Mouse (Mus musculus) embryonic facial prominence, embryonic 15.5 days (tissue): ENCODE measurements around the gene Siva1. TPM values are rescaled to one million over a fixed set of nuclear protein-coding genes. Genes with fewer than 3 reads are reported as not detected.

Source experiments
- ATAC-seq: fragments of 200-750 bp; cut with Nextera tagmentation; 2 replicates; pipeline ENCODE4 v1.8.0; 2017; ENCODE audit warnings: low read depth, moderate TSS enrichment; ENCODE audit not compliant: insufficient number of reproducible peaks, low FRiP score, low TSS enrichment
- H3K27ac ChIP-seq: fragments of 300-500 bp; sonication (generic); replicated peaks from 2 replicates; pipeline ENCODE4 v1.5.1; 2015; ENCODE audit warnings: mild to moderate bottlenecking, inconsistent platforms
- H3K27me3 ChIP-seq: fragments of 300-500 bp; sonication (generic); 2 replicates; pipeline ENCODE4 v1.6.1; 2015; ENCODE audit warnings: inconsistent platforms
- H3K36me3 ChIP-seq: fragments of 300-500 bp; sonication (generic); 2 replicates; pipeline ENCODE4 v1.6.1; 2015; ENCODE audit warnings: mild to moderate bottlenecking, inconsistent platforms
- H3K4me1 ChIP-seq: fragments of 300-500 bp; sonication (generic); 2 replicates; pipeline ENCODE4 v1.6.1; 2015; ENCODE audit warnings: inconsistent platforms
- H3K4me2 ChIP-seq: fragments of 300-500 bp; sonication (generic); replicated peaks from 2 replicates; pipeline ENCODE4 v1.6.1; 2015; ENCODE audit warnings: mild to moderate bottlenecking, inconsistent platforms
- H3K4me3 ChIP-seq: fragments of 300-500 bp; sonication (generic); replicated peaks from 2 replicates; pipeline ENCODE4 v1.5.1; 2015; ENCODE audit warnings: mild to moderate bottlenecking, inconsistent platforms
- H3K9ac ChIP-seq: fragments of 300-500 bp; sonication (generic); 2 replicates; pipeline ENCODE4 v1.6.1; 2015; ENCODE audit warnings: inconsistent platforms
- H3K9me3 ChIP-seq: fragments of 300-500 bp; sonication (generic); replicated peaks from 2 replicates; pipeline ENCODE4 v1.6.1; 2016; ENCODE audit warnings: inconsistent platforms
- WGBS: fragments of 180-500 bp; shearing (Covaris S2); methylation state at CpG from one replicate; pipeline ENCODE4 v1.1.7; 2015; 5-methylcytosine and 5-hydroxymethylcytosine counted together
- polyA plus RNA-seq: library from polyadenylated mRNA; unstranded; fragments of >200 nt; fragmentation: Nextera tagmentation; extraction: Ambion mirVana; gene quantifications from 2 replicates; pipeline ENCODE4 v1.2.1, GENCODE M21; 2015

Gene Siva1
- polyA plus RNA-seq, 1 experiment from 2014 or later: 196 TPM

- H3K4me3 ChIP-seq: peak overlapping the region; percentile 82
- ATAC-seq: no peak
- H3K4me1 ChIP-seq: peaks cover 65% of the 10 kb centered on the region
- no peaks in the 10 kb centered on the region for H3K9me3 ChIP-seq
- peaks cover 32% of the 10 kb centered on the region for H3K36me3 ChIP-seq
- WGBS: 4% methylated on average over 21 of the region's 21 CpGs
- peak overlapping the region; percentile 96 for H3K27ac ChIP-seq
- peaks cover 10% of the 10 kb centered on the region for H3K27me3 ChIP-seq
- peak overlapping the region; percentile 90 for H3K9ac ChIP-seq
- H3K4me2 ChIP-seq: peak overlapping the region; percentile 91
Measured at GRCm38 (mm10) chr12:112672744-112673575, 28.5 kb downstream of the Siva1 start.

GRCm38 (mm10) chr12:112673576-112674091, 29.2 kb downstream of the Siva1 start:
- H3K27ac ChIP-seq: peak overlapping the region; percentile 96
- under 1% methylated on average over 36 of the region's 68 CpGs for WGBS
- peak overlapping the region; percentile 82 for H3K4me3 ChIP-seq
- H3K36me3 ChIP-seq: peaks cover 26% of the 10 kb centered on the region
- no peaks in the 10 kb centered on the region for H3K9me3 ChIP-seq
- peak overlapping the region; percentile 91 for H3K4me2 ChIP-seq
- peaks cover 15% of the 10 kb centered on the region for H3K27me3 ChIP-seq
- ATAC-seq: no peak
- H3K4me1 ChIP-seq: peaks cover 64% of the 10 kb centered on the region
- H3K9ac ChIP-seq: peak overlapping the region; percentile 90

GRCm38 (mm10) chr12:112674132-112675011, 29.9 kb downstream of the Siva1 start, which contains the start of gene Akt1:
Akt1 (minus strand) TSS chr12:112674884.
- ATAC-seq: peak; percentile 34
- Histone ChIP-seq H3K9ac (peak within 1 kb of the TSS; percentile 90), H3K9me3 (no peaks in the 10 kb centered on the region), H3K4me1 (peaks cover 67% of the 10 kb centered on the region), H3K36me3 (peaks cover 18% of the 10 kb centered on the region), H3K4me2 (peak within 1 kb of the TSS; percentile 91), H3K27me3 (peaks cover 19% of the 10 kb centered on the region), H3K27ac (peak within 1 kb of the TSS; percentile 96), H3K4me3 (peak within 1 kb of the TSS; percentile 82)
- WGBS: under 1% methylated on average over 67 of the region's 70 CpGs

DNA sequence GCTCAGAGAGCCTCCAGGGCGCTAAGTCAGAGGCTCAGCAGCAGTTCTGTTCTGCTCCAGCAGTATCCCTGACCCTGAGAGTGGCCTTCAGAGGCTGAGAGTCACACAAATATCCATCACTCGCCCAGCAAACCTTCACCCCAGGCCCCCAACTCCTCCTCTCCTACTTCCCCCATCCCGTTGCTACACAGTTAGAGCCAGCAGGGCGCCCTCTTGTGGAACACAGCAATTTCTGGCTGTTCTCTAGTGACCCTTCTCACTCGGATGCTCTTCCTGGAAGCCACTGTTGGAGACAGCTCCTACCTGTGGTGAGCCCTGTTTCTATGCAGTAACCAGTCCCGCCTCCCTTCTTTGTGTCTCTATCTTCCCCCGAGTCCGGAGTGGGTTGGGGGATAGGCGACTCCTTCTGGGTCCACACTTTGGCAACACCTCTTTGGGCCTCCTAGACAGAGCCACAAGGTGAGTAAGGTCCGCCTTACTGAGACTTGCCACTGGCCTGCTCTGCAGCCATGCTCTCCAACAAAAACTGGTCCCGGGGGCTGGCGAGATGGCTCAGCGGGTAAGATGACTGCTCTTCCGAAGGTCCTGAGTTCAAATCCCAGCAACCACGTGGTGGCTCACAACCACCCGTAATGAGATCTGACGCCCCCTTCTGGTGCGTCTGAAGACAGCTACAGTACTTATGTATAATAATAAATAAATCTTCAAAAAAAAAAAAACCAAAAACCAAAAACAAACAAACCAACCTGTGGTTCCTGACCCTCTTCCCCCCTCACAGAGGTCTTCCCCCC, 31.0 kb downstream of the Siva1 start:
- ATAC-seq: peak; percentile 40; the same call in 1 of the 2 replicates
- Histone ChIP-seq H3K9ac (0 out of 2 replicates have a peak overlapping the region, but pooled peaks have one; percentile 90), H3K27me3 (peaks cover 30% of the 10 kb centered on the region), H3K36me3 (peaks cover 8% of the 10 kb centered on the region), H3K9me3 (no peaks in the 10 kb centered on the region), H3K4me3 (peak overlapping the region; percentile 82), H3K4me2 (peak overlapping the region; percentile 91), H3K4me1 (peaks cover 67% of the 10 kb centered on the region), H3K27ac (peak overlapping the region; percentile 96)
- WGBS: 12% methylated on average over 18 of the region's 18 CpGs

DNA sequence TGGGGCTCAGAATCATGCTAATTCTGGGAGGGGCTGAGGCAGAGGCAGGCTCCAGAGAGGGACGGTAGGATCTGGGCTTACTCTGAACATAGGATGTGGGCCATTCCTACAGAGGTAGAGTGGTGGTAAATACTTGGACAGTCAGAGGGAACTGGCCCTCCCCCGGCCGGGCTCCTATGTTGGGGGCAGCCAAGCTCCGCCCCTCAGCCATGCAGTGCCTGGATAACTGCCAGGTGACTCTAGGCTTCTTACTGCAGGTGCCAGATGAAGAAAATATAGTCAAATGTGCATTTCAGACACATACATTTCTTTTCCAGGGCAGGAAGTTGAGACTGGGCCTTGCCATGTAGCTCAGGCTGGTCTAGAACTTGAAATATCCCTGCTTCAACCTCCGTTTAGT, 32.6 kb downstream of the Siva1 start:
- Histone ChIP-seq H3K9me3 (no peaks in the 10 kb centered on the region), H3K4me1 (peaks cover 51% of the 10 kb centered on the region), H3K4me2 (no peak overlapping the region), H3K4me3 (no peak overlapping the region), H3K36me3 (no peaks in the 10 kb centered on the region), H3K27me3 (peaks cover 44% of the 10 kb centered on the region), H3K9ac (no peak overlapping the region), H3K27ac (no peak overlapping the region)
- WGBS: 59% methylated on average over 5 of the region's 5 CpGs
- ATAC-seq: no peak

GRCm38 (mm10) chr12:112677943-112678554, 33.6 kb downstream of the Siva1 start:
- 27% methylated on average over 19 of the region's 19 CpGs for WGBS
- peak overlapping the region; percentile 65 for H3K4me3 ChIP-seq
- peak overlapping the region; percentile 86 for H3K4me2 ChIP-seq
- H3K36me3 ChIP-seq: no peaks in the 10 kb centered on the region
- H3K9me3 ChIP-seq: no peaks in the 10 kb centered on the region
- peaks cover 41% of the 10 kb centered on the region for H3K4me1 ChIP-seq
- peak overlapping the region; percentile 18; the same call in 1 of the 2 replicates for H3K9ac ChIP-seq
- ATAC-seq: no peak
- 0 out of 2 replicates have a peak overlapping the region, but pooled peaks have one; percentile 44 for H3K27ac ChIP-seq
- H3K27me3 ChIP-seq: peaks cover 44% of the 10 kb centered on the region

DNA sequence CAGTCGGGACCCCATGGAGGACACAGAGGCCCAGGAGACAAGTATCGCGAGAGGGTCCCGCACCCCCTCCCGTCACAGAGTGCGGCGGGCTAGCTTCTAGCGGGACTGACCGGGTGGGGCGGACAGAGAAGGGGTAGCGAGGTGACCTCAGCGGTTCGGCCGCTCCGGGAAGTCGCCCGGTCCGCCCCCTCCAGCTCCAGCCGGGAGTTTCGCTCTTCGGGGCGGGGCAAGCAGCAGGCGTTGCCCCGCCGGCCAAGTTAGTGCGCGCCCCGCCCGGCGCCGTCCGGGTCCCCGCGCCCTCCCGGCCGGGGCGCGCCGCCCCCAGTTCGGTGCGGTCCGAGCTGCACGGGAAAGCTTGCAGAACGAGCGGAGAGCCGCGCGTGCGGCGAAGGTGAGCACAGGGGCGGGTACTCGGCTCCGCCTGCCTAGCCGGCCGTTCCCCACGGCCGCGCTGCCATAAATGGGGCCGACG, 34.1 kb downstream of the Siva1 start, which contains the start of gene Zbtb42:
Gene Zbtb42, plus strand, starts transcription at position 274 of the 472 bp plus-strand sequence.
- H3K4me2 ChIP-seq: peak within 1 kb of the TSS; percentile 86
- WGBS: under 1% methylated on average over 60 of the region's 60 CpGs
- no peaks in the 10 kb centered on the region for H3K9me3 ChIP-seq
- no peaks in the 10 kb centered on the region for H3K36me3 ChIP-seq
- H3K9ac ChIP-seq: peak within 1 kb of the TSS; percentile 18
- 0 out of 2 replicates have a peak within 1 kb of the TSS, but pooled peaks have one; percentile 44 for H3K27ac ChIP-seq
- peaks cover 44% of the 10 kb centered on the region for H3K27me3 ChIP-seq
- peak within 1 kb of the TSS; percentile 65 for H3K4me3 ChIP-seq
- ATAC-seq: no peak
- H3K4me1 ChIP-seq: peaks cover 38% of the 10 kb centered on the region

DNA sequence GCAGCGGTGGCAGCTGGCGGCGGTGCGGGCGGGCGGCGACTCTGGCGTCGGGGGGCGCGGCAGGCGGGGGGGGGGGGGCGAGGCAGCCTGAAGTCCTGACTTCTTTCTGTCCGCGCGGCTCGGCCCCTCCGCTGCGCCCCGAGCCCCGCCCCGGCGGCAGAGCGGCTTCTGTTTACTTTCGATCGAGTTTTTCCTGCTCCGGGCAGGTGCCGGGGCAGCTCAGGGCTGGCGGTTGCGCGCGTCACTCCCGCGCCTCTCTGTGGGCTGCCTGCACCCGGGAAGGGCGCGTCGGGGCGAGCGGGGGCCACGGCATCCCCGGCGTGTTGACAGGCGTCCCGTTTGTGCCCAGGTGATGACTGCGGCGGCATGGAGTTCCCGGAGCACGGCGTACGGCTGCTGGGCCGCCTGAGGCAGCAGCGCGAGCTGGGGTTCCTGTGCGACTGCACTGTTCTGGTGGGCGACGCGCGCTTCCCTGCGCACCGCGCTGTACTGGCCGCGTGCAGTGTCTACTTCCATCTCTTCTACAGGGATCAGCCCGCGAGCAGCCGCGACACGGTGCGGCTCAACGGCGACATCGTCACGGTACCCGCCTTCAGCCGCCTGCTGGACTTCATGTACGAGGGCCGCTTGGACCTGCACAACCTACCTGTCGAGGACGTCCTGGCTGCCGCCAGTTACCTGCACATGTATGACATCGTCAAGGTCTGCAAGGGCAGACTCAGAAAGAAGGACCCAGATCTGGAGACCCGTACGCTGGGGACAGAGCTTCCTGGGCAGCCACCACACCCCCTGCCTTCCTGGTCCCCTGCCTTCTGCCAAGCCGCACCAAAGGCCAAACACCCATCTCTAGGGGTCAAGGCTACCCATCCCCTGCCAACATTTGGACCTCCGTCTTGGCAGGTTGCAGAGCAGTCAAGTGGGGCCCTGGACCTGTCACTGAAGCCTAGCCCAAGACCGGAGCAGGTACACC, 34.8 kb downstream of the Siva1 start:
- no peaks in the 10 kb centered on the region for H3K36me3 ChIP-seq
- no peak for ATAC-seq
- peak overlapping the region; percentile 65 for H3K4me3 ChIP-seq
- peak overlapping the region; percentile 86 for H3K4me2 ChIP-seq
- peak overlapping the region; percentile 18 for H3K9ac ChIP-seq
- 0 out of 2 replicates have a peak overlapping the region, but pooled peaks have one; percentile 44 for H3K27ac ChIP-seq
- H3K4me1 ChIP-seq: peaks cover 38% of the 10 kb centered on the region
- H3K27me3 ChIP-seq: peaks cover 44% of the 10 kb centered on the region
- H3K9me3 ChIP-seq: no peaks in the 10 kb centered on the region
- 4% methylated on average over 64 of the region's 87 CpGs for WGBS

DNA sequence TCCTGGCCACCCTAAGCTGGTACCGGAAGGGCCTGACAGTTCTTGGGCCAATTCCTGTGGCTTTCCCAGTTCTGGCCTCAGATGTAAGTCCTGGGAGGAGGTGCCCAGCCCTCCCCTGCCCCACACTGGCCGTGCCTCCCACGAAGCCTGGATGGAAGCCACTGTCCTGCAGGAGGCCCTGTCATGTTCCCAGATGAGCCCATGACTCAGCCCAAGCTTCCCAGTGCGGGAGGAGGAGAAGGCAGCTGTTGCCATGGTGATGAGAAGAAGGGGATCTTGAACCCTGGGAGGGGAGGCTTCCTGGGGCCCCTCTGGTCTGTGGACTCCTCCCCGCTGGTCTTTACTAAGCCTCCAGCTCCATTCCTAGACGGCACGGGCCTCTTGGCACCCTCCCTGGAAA, 38.9 kb downstream of the Siva1 start:
- Histone ChIP-seq H3K9ac (no peak overlapping the region), H3K27ac (no peak overlapping the region), H3K36me3 (no peaks in the 10 kb centered on the region), H3K27me3 (peaks cover 30% of the 10 kb centered on the region), H3K9me3 (no peaks in the 10 kb centered on the region), H3K4me2 (no peak overlapping the region), H3K4me3 (no peak overlapping the region), H3K4me1 (peaks cover 16% of the 10 kb centered on the region)
- WGBS: 53% methylated on average over 7 of the region's 7 CpGs
- ATAC-seq: no peak
